Mouse (Mus musculus): ENCODE measurements around the gene Vezt. TPM values are rescaled to one million over a fixed set of nuclear protein-coding genes. Genes with fewer than 3 reads are reported as not detected.

The Vezt gene
- total and polyA plus RNA-seq, 3 experiments, result 17.2 to 21.2 (median 18.0) TPM

DNA sequence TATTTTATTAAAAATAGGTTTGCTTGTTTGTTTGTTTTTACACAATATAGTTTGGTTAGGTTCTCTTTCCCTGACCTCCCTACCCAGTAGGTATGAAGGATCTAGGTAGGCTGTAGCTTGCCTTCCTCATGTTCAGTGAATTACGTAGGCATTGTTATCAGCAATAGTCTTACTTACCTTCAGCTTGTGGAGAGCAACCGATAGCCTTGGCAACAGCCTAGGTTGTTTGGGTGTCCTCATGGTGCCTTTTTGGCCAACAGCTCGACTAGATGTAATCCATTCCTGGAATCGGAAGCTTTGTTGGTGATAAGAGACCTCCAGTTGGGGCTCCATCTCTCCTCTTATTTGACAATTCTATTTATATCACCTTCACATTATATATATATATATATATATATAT, 114.5 kb downstream of the Vezt start:
- H3K27ac ChIP-seq (ENCODE audit: insufficient read depth, low read depth), result no peak overlapping the region
- in situ Hi-C loops (cut with MboI; ENCODE audit: low pct_ligation_motif_present, low pct_unique_long_range_greater_than_20kb, low sequenced_read_pairs), result no loop called here

DNA sequence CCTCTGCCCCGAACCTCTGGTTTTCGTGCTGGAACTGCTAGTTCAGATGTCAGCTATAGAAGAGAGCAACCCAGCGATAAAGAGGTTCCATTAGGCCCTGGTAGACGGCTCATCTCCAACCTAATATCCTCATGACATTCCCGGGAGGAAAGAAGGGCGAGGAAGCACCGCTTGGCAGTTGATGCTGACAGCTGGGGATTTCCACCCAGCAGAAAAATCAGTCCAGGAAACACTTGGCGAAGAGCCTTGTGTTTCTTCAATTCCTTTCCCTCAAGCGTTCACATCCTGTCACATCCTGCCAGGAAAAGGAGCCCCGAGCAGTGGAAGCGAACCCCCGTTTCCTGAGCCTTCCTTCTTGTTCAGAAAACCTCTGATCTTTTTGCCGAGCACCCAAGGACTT, 116.4 kb downstream of the Vezt start:
- no peaks in the 10 kb centered on the region for H3K36me3 ChIP-seq (replicated peaks in 1 of 2; ENCODE audit: control insufficient read depth in 1 of 2, insufficient read depth in 1 of 2, low read length in 1 of 2)
- H3K27ac ChIP-seq (ENCODE audit: insufficient read depth, low read depth), result no peak overlapping the region
- DNase-seq (ENCODE audit: extremely low read depth), result no peak
- no peaks in the 10 kb centered on the region for H3K9me3 ChIP-seq (replicated peaks; ENCODE audit: low read length)
- dilution Hi-C loops (cut with MboI; ENCODE audit: extremely low pct_ligation_motif_present, extremely low pct_unique_long_range_greater_than_20kb, low sequenced_read_pairs), result no loop called here
- no peak overlapping the region for H3K4me3 ChIP-seq (replicated peaks in 1 of 3; ENCODE audit: low read depth in 2 of 3, low read length in 2 of 3, poor library complexity in 1 of 3)
- no peak overlapping the region for H3K9ac ChIP-seq (ENCODE audit: insufficient read depth, low read depth)
- no peak overlapping the region for H3K4me2 ChIP-seq (ENCODE audit: insufficient read depth, low read depth, poor library complexity, severe bottlenecking)
- H3K27me3 ChIP-seq (replicated peaks), result no peaks in the 10 kb centered on the region
- H3K79me2 ChIP-seq (replicated peaks; ENCODE audit: control insufficient read depth, extremely low read depth, insufficient read depth, poor library complexity, severe bottlenecking), result no peaks in the 10 kb centered on the region
- TF ChIP-seq SIN3A (IDR thresholded peaks at IDR 0.05; ENCODE audit: low read length) (no peak), ZNF384 (IDR thresholded peaks at IDR 0.05; ENCODE audit: low read depth, low read length) (no peak), SMC3 (IDR thresholded peaks at IDR 0.05; ENCODE audit: low read depth, low read length) (no peak)
- in situ Hi-C loops (cut with MboI; ENCODE audit: low pct_ligation_motif_present, low pct_unique_long_range_greater_than_20kb, low sequenced_read_pairs), result no loop called here
- peaks cover 3 to 5% of the 10 kb centered on the region in 2 experiments; a peak in 2 of 4 replicates for H3K4me1 ChIP-seq (ENCODE audit: control insufficient read depth in 1 of 2, insufficient read depth in 2 of 2)

More for the DNA sequence above, 114.5 kb downstream of the Vezt start:
- H3K4me1 ChIP-seq (ENCODE audit: control insufficient read depth in 1 of 2, insufficient read depth in 2 of 2), result 0 out of 4 replicates have a peak, but pooled peaks cover 0 to 3% of the 10 kb centered on the region in 2 experiments
- H3K4me2 ChIP-seq (ENCODE audit: insufficient read depth, low read depth, poor library complexity, severe bottlenecking), result no peak overlapping the region
- H3K9ac ChIP-seq (ENCODE audit: insufficient read depth, low read depth), result no peak overlapping the region
- H3K27me3 ChIP-seq (replicated peaks), result no peaks in the 10 kb centered on the region
- no peak overlapping the region for H3K4me3 ChIP-seq (replicated peaks in 1 of 3; ENCODE audit: low read depth in 2 of 3, low read length in 2 of 3, poor library complexity in 1 of 3)
- TF ChIP-seq ZMIZ1 (IDR thresholded peaks at IDR 0.05; ENCODE audit: low read depth, low read length) (no peak), USF2 (conservative IDR thresholded peaks at IDR 0.05; ENCODE audit: low read depth, low read length) (no peak), UBTF (IDR thresholded peaks at IDR 0.05; ENCODE audit: low read depth, low read length) (no peak), MAZ (IDR thresholded peaks at IDR 0.05; ENCODE audit: low read depth, low read length) (no peak), RAD21 (IDR thresholded peaks at IDR 0.05; ENCODE audit: low read depth, low read length) (no peak), NELFE (IDR thresholded peaks at IDR 0.05; ENCODE audit: low read depth, low read length) (no peak), IRF4 (IDR thresholded peaks at IDR 0.05; ENCODE audit: low read depth, low read length) (no peak), JUN (IDR thresholded peaks at IDR 0.05; ENCODE audit: insufficient read depth, low read depth, low read length) (no peak)
- dilution Hi-C loops (cut with MboI; ENCODE audit: extremely low pct_ligation_motif_present, extremely low pct_unique_long_range_greater_than_20kb, low sequenced_read_pairs), result no loop called here
- DNase-seq (ENCODE audit: extremely low read depth), result no peak
- H3K36me3 ChIP-seq (replicated peaks in 1 of 2; ENCODE audit: control insufficient read depth in 1 of 2, insufficient read depth in 1 of 2, low read length in 1 of 2), result no peaks in the 10 kb centered on the region
- H3K79me2 ChIP-seq (replicated peaks; ENCODE audit: control insufficient read depth, extremely low read depth, insufficient read depth, poor library complexity, severe bottlenecking), result no peaks in the 10 kb centered on the region
- H3K9me3 ChIP-seq (replicated peaks; ENCODE audit: low read length), result no peaks in the 10 kb centered on the region

DNA sequence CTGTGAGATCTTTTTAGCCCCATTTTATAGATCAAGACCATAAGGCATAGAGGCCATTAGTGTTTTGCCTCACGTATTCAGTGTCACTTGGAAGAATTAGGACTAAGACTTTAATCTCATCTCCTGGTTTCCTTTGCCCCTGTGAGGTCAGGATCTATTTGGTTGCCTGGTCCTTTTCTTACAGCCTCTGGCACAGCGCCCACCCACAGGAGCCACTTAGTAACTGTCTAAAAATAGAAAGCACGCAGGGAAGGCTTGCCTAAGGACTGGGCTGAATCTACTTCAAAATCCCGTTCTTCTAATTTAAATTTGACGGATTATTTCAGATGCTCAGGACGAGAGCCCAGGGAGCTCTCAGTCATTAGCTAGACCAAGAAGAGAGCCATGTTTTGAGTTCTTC, 116.9 kb downstream of the Vezt start:
- no peaks in the 10 kb centered on the region for H3K27me3 ChIP-seq (replicated peaks)
- dilution Hi-C loops (cut with MboI; ENCODE audit: extremely low pct_ligation_motif_present, extremely low pct_unique_long_range_greater_than_20kb, low sequenced_read_pairs), result no loop called here
- no peak overlapping the region for H3K4me2 ChIP-seq (ENCODE audit: insufficient read depth, low read depth, poor library complexity, severe bottlenecking)

More for the DNA sequence above, 116.9 kb downstream of the Vezt start:
- Histone ChIP-seq H3K9ac (ENCODE audit: insufficient read depth, low read depth) (no peak overlapping the region), H3K36me3 (replicated peaks in 1 of 2; ENCODE audit: control insufficient read depth in 1 of 2, insufficient read depth in 1 of 2, low read length in 1 of 2) (no peaks in the 10 kb centered on the region), H3K79me2 (replicated peaks; ENCODE audit: control insufficient read depth, extremely low read depth, insufficient read depth, poor library complexity, severe bottlenecking) (no peaks in the 10 kb centered on the region), H3K27ac (ENCODE audit: insufficient read depth, low read depth) (no peak overlapping the region), H3K4me3 (replicated peaks in 1 of 3; ENCODE audit: low read depth in 2 of 3, low read length in 2 of 3, poor library complexity in 1 of 3) (no peak overlapping the region), H3K9me3 (replicated peaks; ENCODE audit: low read length) (no peaks in the 10 kb centered on the region), H3K4me1 (ENCODE audit: control insufficient read depth in 1 of 2, insufficient read depth in 2 of 2) (peaks cover 3 to 5% of the 10 kb centered on the region in 2 experiments; a peak in 2 of 4 replicates)
- no peak for TF ChIP-seq E2F4 (IDR thresholded peaks at IDR 0.05; ENCODE audit: insufficient replicate concordance, low read depth, low read length)
- TF ChIP-seq JUN (IDR thresholded peaks at IDR 0.05; ENCODE audit: insufficient read depth, low read depth, low read length), result no peak
- TF ChIP-seq RCOR1 (conservative IDR thresholded peaks at IDR 0.05; ENCODE audit: low read depth, low read length), result no peak
- TF ChIP-seq SMC3 (IDR thresholded peaks at IDR 0.05; ENCODE audit: low read depth, low read length), result no peak
- no peak for TF ChIP-seq TCF12 (IDR thresholded peaks at IDR 0.05; ENCODE audit: low read depth, low read length)
- TF ChIP-seq MAZ (IDR thresholded peaks at IDR 0.05; ENCODE audit: low read depth, low read length), result no peak
- TF ChIP-seq IRF4 (IDR thresholded peaks at IDR 0.05; ENCODE audit: low read depth, low read length), result no peak
- no peak for TF ChIP-seq MAX (IDR thresholded peaks at IDR 0.05; ENCODE audit: low read length)
- no peak for TF ChIP-seq RAD21 (IDR thresholded peaks at IDR 0.05; ENCODE audit: low read depth, low read length)
- no peak for DNase-seq (ENCODE audit: extremely low read depth)
- in situ Hi-C loops (cut with MboI; ENCODE audit: low pct_ligation_motif_present, low pct_unique_long_range_greater_than_20kb, low sequenced_read_pairs), result no loop called here

Data from CH12.LX (cell line).